Mouse (Mus musculus) liver, embryonic 14.5 days (tissue): Measurements from ENCODE around the gene Klhdc8a.

ENCODE experiments used
- CTCF ChIP-seq: IDR thresholded peaks from 2 replicates; pipeline ENCODE4 v1.5.1; 2016; ENCODE audit warnings: antibody characterized with exemption, low read depth, control low read depth
- EP300 ChIP-seq: IDR thresholded peaks from 2 replicates; pipeline ENCODE4 v1.6.1; 2016; ENCODE audit warnings: antibody characterized with exemption, low read depth

GRCm38 (mm10) chr1:132281523-132282176, 16.8 kb upstream of the Klhdc8a start:
- TF ChIP-seq CTCF (no peak), EP300 (no peak)
